Mouse (Mus musculus) mesoderm, embryonic 11.5 days (tissue): ENCODE measurements at regions not wholly inside any gene's neighbourhood (a gene's known extent, or its start where the extent isn't known, plus 50 kb on each side); places are given as distances from the start of the nearest gene placed in this dataset.
"Not testable (repeated sequence)": the region's sequence is repeated elsewhere in the genome, so short reads cannot be mapped to it uniquely, and the experiment has no call there.

Experiments
- DNase-seq: peaks from one replicate; pipeline ENCODE4 v3.0.0-alpha.2; 2012; ENCODE audit warnings: low read depth, low spot score

- DNase-seq: no peak
These were observed 298.0 kb upstream of the Foxg1 start for GRCm38 (mm10) chr12:49084505-49084904.

GRCm38 (mm10) chr12:49086076-49086475, 296.4 kb upstream of the Foxg1 start:
- DNase-seq: no peak

GRCm38 (mm10) chr12:49090177-49090576, 292.3 kb upstream of the Foxg1 start:
- DNase-seq: no peak

GRCm38 (mm10) chr12:49105931-49106330, 276.5 kb upstream of the Foxg1 start:
- no peak for DNase-seq

GRCm38 (mm10) chr12:49106399-49107382, 275.8 kb upstream of the Foxg1 start:
- peak; percentile 32 for DNase-seq

GRCm38 (mm10) chr12:49107415-49108148, 274.9 kb upstream of the Foxg1 start:
- peak; percentile 11 for DNase-seq

GRCm38 (mm10) chr12:49131093-49131492, 251.4 kb upstream of the Foxg1 start:
- DNase-seq: not testable (repeated sequence)

- peak; percentile 28 for DNase-seq
These were observed 212.4 kb upstream of the Foxg1 start for GRCm38 (mm10) chr12:49170097-49170496.

- peak; percentile 9 for DNase-seq
These were observed 211.3 kb upstream of the Foxg1 start for GRCm38 (mm10) chr12:49171014-49171677.

- no peak for DNase-seq
These were observed 191.1 kb upstream of the Foxg1 start for GRCm38 (mm10) chr12:49191348-49191747.

- DNase-seq: no peak
These were observed 148.7 kb upstream of the Foxg1 start for GRCm38 (mm10) chr12:49233524-49234306.
